In the genomic region with DNA sequence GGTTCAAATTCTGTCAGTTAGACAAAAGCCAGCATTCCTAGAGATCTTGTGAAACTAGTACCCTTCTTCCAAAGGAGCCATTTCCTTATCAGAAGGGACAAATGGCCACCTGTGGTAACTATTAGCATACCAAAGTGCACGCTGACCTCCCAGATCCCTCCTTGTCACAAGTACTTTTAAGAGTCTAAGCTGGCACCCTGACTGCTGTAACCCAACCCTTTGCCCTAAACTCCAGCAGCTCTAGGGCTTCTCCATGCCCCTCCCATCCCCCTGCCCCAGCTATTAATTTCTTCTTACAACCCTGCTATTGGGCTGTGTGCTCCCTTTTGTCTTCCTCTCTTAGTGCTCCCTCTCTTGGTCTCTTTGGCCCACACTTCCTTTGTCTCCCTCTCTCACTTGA, we compare ENCODE assay signal across 15 mouse cellular contexts.
"Had no signal": no experiment of that assay in that cellular context is flagged by ENCODE, and none has a peak within 500 bp of the region (broad histone marks: within the 10 kb centered on the region; RNA-seq: fewer than 3 reads in every experiment).

No protein-coding gene starts in this region.

- ATAC-seq: liver, embryonic 12.5 days; midbrain, embryonic 13.5 days had no signal

- H3K9me3 ChIP-seq: limb, embryonic 15.5 days; liver, embryonic 12.5 days; midbrain, embryonic 13.5 days; neural tube, embryonic 15.5 days had no signal

- H3K4me2 ChIP-seq: limb, embryonic 15.5 days; liver, embryonic 12.5 days; midbrain, embryonic 13.5 days; neural tube, embryonic 15.5 days had no signal

- H3K36me3 ChIP-seq: limb, embryonic 15.5 days; liver, embryonic 12.5 days; midbrain, embryonic 13.5 days; neural tube, embryonic 15.5 days had no signal

- H3K27ac ChIP-seq: kidney, postnatal 0 days; limb, embryonic 15.5 days; liver, embryonic 12.5 days; macrophage; midbrain, embryonic 13.5 days; neural tube, embryonic 15.5 days had no signal

- DNase-seq: kidney, adult 11 months; kidney, adult 9 months; kidney, postnatal 36 days; layer of hippocampus, adult 9-11 months; layer of hippocampus, postnatal 36 days; right cerebral cortex, adult 18-20 months; right cerebral cortex, postnatal 25 days; thymus, postnatal 14 days had no signal

- H3K4me1 ChIP-seq: limb, embryonic 15.5 days; liver, embryonic 12.5 days had no signal

- H3K4me3 ChIP-seq: limb, embryonic 15.5 days; liver, embryonic 12.5 days; midbrain, embryonic 13.5 days; myocyte; neural tube, embryonic 15.5 days had no signal

- H3K9ac ChIP-seq: limb, embryonic 15.5 days; liver, embryonic 12.5 days; midbrain, embryonic 13.5 days; neural tube, embryonic 15.5 days had no signal

- H3K27me3 ChIP-seq: limb, embryonic 15.5 days; liver, embryonic 12.5 days; midbrain, embryonic 13.5 days; neural tube, embryonic 15.5 days had no signal
